Mouse (Mus musculus): Measurements from ENCODE around the gene Foxd1.

DNA sequence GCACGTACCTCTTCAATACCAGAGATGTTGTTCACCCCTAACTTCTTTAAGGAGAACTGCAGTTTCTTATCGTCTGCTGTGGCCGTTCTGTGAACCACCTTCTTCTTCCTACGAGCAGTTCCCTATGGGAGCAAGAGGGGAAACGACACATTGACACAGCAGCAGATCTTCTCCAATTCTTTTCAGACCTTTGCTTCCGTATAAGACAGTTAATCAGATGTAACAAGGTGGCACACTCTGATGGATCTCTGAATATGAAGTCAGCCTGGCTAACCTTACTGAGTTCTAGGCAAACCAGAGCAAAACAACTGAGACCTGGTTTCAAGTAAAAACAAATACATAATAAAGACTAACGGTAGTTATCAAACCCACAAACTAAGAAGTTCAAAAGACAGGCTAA is 40.4 kb upstream of the Foxd1 start:
- no peak for TF ChIP-seq CTCF (IDR thresholded peaks at IDR 0.05; ENCODE audit: low read depth)
- no peak for TF ChIP-seq EP300 (optimal IDR thresholded peaks at IDR 0.05)

All from stomach, postnatal 0 days (tissue).